In genomic region chr11:80766472-80767319, GRCm38 (mm10) we compare ENCODE assay signal across 18 mouse cellular contexts. TPM values are rescaled to one million over a fixed set of nuclear protein-coding genes. Genes with fewer than 3 reads are reported as not detected.
DNase-seq lines count a peak whose midpoint lies in the region; ATAC-seq and TF ChIP-seq lines count a peak whose summit lies in the region.
"Had no signal": no experiment of that assay in that cellular context is flagged by ENCODE, and none has a peak within 500 bp of the region (broad histone marks: within the 10 kb centered on the region; RNA-seq: fewer than 3 reads in every experiment).

No protein-coding gene starts in this region.

- no peak overlapping the region for H3K27ac ChIP-seq in kidney, embryonic 15.5 days
- peak overlapping the region; percentile 15; the same call in 1 of the 2 replicates for H3K27ac ChIP-seq in kidney, postnatal 0 days
- no peak overlapping the region for H3K27ac ChIP-seq in limb, embryonic 10.5 days
- H3K27ac ChIP-seq: embryonic facial prominence, embryonic 12.5 days; hindbrain, postnatal 0 days; neural tube, embryonic 15.5 days had no signal

- no peak overlapping the region for H3K4me3 ChIP-seq in kidney, embryonic 15.5 days (replicated peaks)
- H3K4me3 ChIP-seq in kidney, postnatal 0 days (replicated peaks; ENCODE audit: low read depth, low read length): no peak overlapping the region
- H3K4me3 ChIP-seq in limb, embryonic 10.5 days: no peak overlapping the region
- H3K4me3 ChIP-seq: embryonic facial prominence, embryonic 12.5 days; megakaryocyte, embryonic 14.5 days; neural tube, embryonic 15.5 days had no signal

- DNase-seq in kidney, adult 11 months: peak; percentile 72
- DNase-seq in adrenal gland, adult 8-10 months: peak; percentile 58
- no peak for DNase-seq in kidney, postnatal 0 days (ENCODE audit: low spot score)
- DNase-seq in lung, postnatal 14 days: peak; percentile 34
- no peak for DNase-seq in limb, embryonic 10.5 days (ENCODE audit: low spot score)
- DNase-seq in cerebellum, adult 9-10 months: no peak
- DNase-seq: cerebellum, postnatal 25 days; gastrocnemius, postnatal 10 days; heart, postnatal 14 days; right cerebral cortex, adult 18-20 months; thymus, adult 18-20 months had no signal

- no peaks in the 10 kb centered on the region for H3K36me3 ChIP-seq in kidney, embryonic 15.5 days
- H3K36me3 ChIP-seq in kidney, postnatal 0 days (ENCODE audit: insufficient read depth, low read length): no peaks in the 10 kb centered on the region
- no peaks in the 10 kb centered on the region for H3K36me3 ChIP-seq in limb, embryonic 10.5 days
- H3K36me3 ChIP-seq: embryonic facial prominence, embryonic 12.5 days; neural tube, embryonic 15.5 days had no signal

- H3K4me2 ChIP-seq in kidney, embryonic 15.5 days: no peak overlapping the region
- H3K4me2 ChIP-seq in kidney, postnatal 0 days (ENCODE audit: low read length): no peak overlapping the region
- H3K4me2 ChIP-seq: embryonic facial prominence, embryonic 12.5 days; neural tube, embryonic 15.5 days had no signal

- H3K4me1 ChIP-seq in kidney, embryonic 15.5 days: peaks cover 5% of the 10 kb centered on the region; the same call in 1 of the 2 replicates
- peaks cover 4% of the 10 kb centered on the region; the same call in 1 of the 2 replicates for H3K4me1 ChIP-seq in kidney, postnatal 0 days (replicated peaks; ENCODE audit: insufficient read depth, low read length)
- peaks cover 3% of the 10 kb centered on the region; the same call in 1 of the 2 replicates for H3K4me1 ChIP-seq in limb, embryonic 10.5 days
- H3K4me1 ChIP-seq: embryonic facial prominence, embryonic 12.5 days; megakaryocyte, embryonic 14.5 days; neural tube, embryonic 15.5 days had no signal

- no peaks in the 10 kb centered on the region for H3K9me3 ChIP-seq in kidney, embryonic 15.5 days (replicated peaks)
- H3K9me3 ChIP-seq in kidney, postnatal 0 days (replicated peaks; ENCODE audit: low read length): no peaks in the 10 kb centered on the region
- H3K9me3 ChIP-seq in limb, embryonic 10.5 days (replicated peaks): no peaks in the 10 kb centered on the region
- H3K9me3 ChIP-seq: embryonic facial prominence, embryonic 12.5 days; megakaryocyte, embryonic 14.5 days; neural tube, embryonic 15.5 days had no signal

- no peak for ATAC-seq in kidney, embryonic 15.5 days (replicated peaks; ENCODE audit: low FRiP score)
- ATAC-seq in kidney, postnatal 0 days (replicated peaks; ENCODE audit: low FRiP score, low read depth): no peak
- no peak for ATAC-seq in activated CD4-positive, CD25-positive, alpha-beta regulatory T cell, adult 4 months
- ATAC-seq: forebrain, embryonic 14.5 days; hindbrain, postnatal 0 days had no signal

- no peak overlapping the region for H3K9ac ChIP-seq in kidney, embryonic 15.5 days
- no peak overlapping the region for H3K9ac ChIP-seq in kidney, postnatal 0 days (ENCODE audit: low read depth, low read length)
- H3K9ac ChIP-seq: embryonic facial prominence, embryonic 12.5 days; neural tube, embryonic 15.5 days had no signal

- no peaks in the 10 kb centered on the region for H3K27me3 ChIP-seq in kidney, embryonic 15.5 days
- no peaks in the 10 kb centered on the region for H3K27me3 ChIP-seq in kidney, postnatal 0 days (ENCODE audit: insufficient read depth, low read length)
- no peaks in the 10 kb centered on the region for H3K27me3 ChIP-seq in limb, embryonic 10.5 days (ENCODE audit: low read depth, poor library complexity, severe bottlenecking)
- H3K27me3 ChIP-seq: embryonic facial prominence, embryonic 12.5 days; neural tube, embryonic 15.5 days had no signal

- 75% methylated on average over 6 of the region's 6 CpGs for WGBS in kidney, embryonic 15.5 days
- WGBS in kidney, postnatal 0 days: 69% methylated on average over 6 of the region's 6 CpGs
- 89% methylated on average over 6 of the region's 6 CpGs for WGBS in limb, embryonic 10.5 days

- TF ChIP-seq CTCF in kidney, postnatal 0 days (IDR thresholded peaks at IDR 0.05; ENCODE audit: low read depth): no peak

RNA-seq across cellular contexts. Expression of gene Myo1d, which starts 13.1 kb away (rescaled TPM):
- 14.4 and 15.8 TPM in 2 replicates for polyA plus RNA-seq in kidney, embryonic 15.5 days (2015; fragmentation: Nextera tagmentation; extraction: Ambion mirVana)
- total RNA-seq in adrenal gland, adult 8-10 months (2022): 100 to 1,000 TPM in 2 of 4 experiments, 10 to 100 TPM in 2; 62.6 to 107 (median 87.1) TPM
- 15.7 and 16.9 TPM in 2 replicates for polyA plus RNA-seq in kidney, postnatal 0 days (2015; fragmentation: Nextera tagmentation; extraction: Ambion mirVana)
- polyA plus RNA-seq in limb, embryonic 10.5 days (2016; fragmentation: Nextera tagmentation; extraction: Ambion mirVana): 3.8 and 4.6 TPM in 2 replicates
- under 1 TPM; 0.37 to 0.79 TPM for polyA plus RNA-seq in activated CD4-positive, CD25-positive, alpha-beta regulatory T cell, adult 4 months (2017; shearing (Covaris generic))

RNA-seq across cellular contexts. Expression of gene Tmem98, which starts 43.3 kb away (rescaled TPM):
- polyA plus RNA-seq in kidney, embryonic 15.5 days (2015; fragmentation: Nextera tagmentation; extraction: Ambion mirVana): 110 and 113 TPM in 2 replicates
- total RNA-seq in adrenal gland, adult 8-10 months (2022): 10 to 100 TPM; 35.5 to 87.0 (median 58.0) TPM
- polyA plus RNA-seq in kidney, postnatal 0 days (2015; fragmentation: Nextera tagmentation; extraction: Ambion mirVana): 93.2 and 95.0 TPM in 2 replicates
- 138 and 145 TPM in 2 replicates for polyA plus RNA-seq in limb, embryonic 10.5 days (2016; fragmentation: Nextera tagmentation; extraction: Ambion mirVana)
- not detected for polyA plus RNA-seq in activated CD4-positive, CD25-positive, alpha-beta regulatory T cell, adult 4 months (2017; shearing (Covaris generic))

Comparison
In these comparisons a context has a peak if more than half of its experiments do, and no peak if none do; other contexts are left out.
1. DNase-seq: peak in kidney, adult 11 months (single experiment), adrenal gland, adult 8-10 months (single experiment) and lung, postnatal 14 days (single experiment); none in kidney, postnatal 0 days (single experiment), limb, embryonic 10.5 days (single experiment) and cerebellum, adult 9-10 months (single experiment).
2. RNA of gene Tmem98, which starts 43.3 kb away (polyA plus RNA-seq): 138 to 145 TPM in limb, embryonic 10.5 days, 110 to 113 TPM in kidney, embryonic 15.5 days and 93.2 to 95.0 TPM in kidney, postnatal 0 days; not detected in activated CD4-positive, CD25-positive, alpha-beta regulatory T cell, adult 4 months; every median in the first group is over 10 times any median in the second.